Mouse (Mus musculus) brain, adult 10 weeks (tissue): ENCODE data around the gene Wars. TPM values are rescaled to one million over a fixed set of nuclear protein-coding genes. Genes with fewer than 3 reads are reported as not detected.

Experiments
- polyA plus RNA-seq: library from polyadenylated mRNA; stranded (reverse); fragments of 350-450 nt; fragmentation: Illumina TruSeq; extraction: RNeasy Lipid Tissue Mini Kit (QIAGEN cat#74804); gene quantifications from one replicate; pipeline ENCODE4 v1.2.3, GENCODE M21; 2015; ENCODE audit warnings: low read depth, low replicate concordance

Wars gene
- polyA plus RNA-seq = 77.5 TPM

GRCm38 (mm10) chr12:108893715-108894431 is at the start of gene Wars:
Wars (minus strand) TSS chr12:108894174.

GRCm38 (mm10) chr12:108892989-108893714 is 822 bp downstream of the Wars start, which contains the start of gene Wdr25:
Wdr25 (plus strand) TSS chr12:108893631.

GRCm38 (mm10) chr12:108835840-108836409 is 58.0 kb downstream of the Wars start, which contains the start of the genes Slc25a29 and Slc25a47:
Slc25a29 (minus strand) TSS chr12:108835883.
Slc25a47 (plus strand) TSS chr12:108836046.

Other genes with a start within 250 kb of the Wars start
- 5.4 TPM for gene Degs2, start 191.9 kb downstream of the Wars start, polyA plus RNA-seq
- 30.6 TPM for gene Yy1, start 101.2 kb downstream of the Wars start, polyA plus RNA-seq
- gene Slc25a29, start 58.3 kb downstream of the Wars start, polyA plus RNA-seq = 13.8 TPM
- 7.7 TPM for gene Slc25a47, start 58.1 kb downstream of the Wars start, polyA plus RNA-seq
- 8.4 TPM for gene Wdr25, start 543 bp downstream of the Wars start, polyA plus RNA-seq
- 96.3 TPM for gene Begain, start 174.0 kb upstream of the Wars start, polyA plus RNA-seq